Mouse (Mus musculus): Measurements from ENCODE around the gene Nfkb1.
A peak's percentile ranks its signal among the peaks of the same experiment; 100 is the strongest.

Gene Nfkb1

GRCm38 (mm10) chr3:135586060-135586459 lies 105.3 kb downstream of the Nfkb1 start:
- no peak for DNase-seq (ENCODE audit: low spot score)

- no peak for DNase-seq (ENCODE audit: low spot score)
Observed at GRCm38 (mm10) chr3:135585482-135585881, 105.9 kb downstream of the Nfkb1 start.

DNA sequence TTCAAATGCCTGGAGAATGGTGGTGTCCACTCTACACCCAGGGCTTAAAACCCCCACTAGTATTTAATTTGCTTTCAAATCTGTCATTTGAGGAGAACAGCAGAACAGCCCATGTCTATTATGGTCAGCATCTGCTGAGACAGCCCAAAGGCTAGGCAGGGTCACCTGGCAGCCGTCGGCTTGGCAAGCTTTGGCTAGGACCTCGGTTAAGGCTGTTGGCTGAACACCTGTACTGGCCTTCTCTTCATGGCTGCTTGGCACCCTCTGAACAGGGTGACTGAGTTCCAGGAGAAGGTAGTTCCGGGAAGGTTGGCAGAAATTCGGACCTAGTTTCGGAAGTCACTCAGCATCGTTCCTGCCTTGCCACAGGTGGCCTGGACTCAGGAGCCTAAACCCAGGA lies 109.1 kb downstream of the Nfkb1 start:
- no peak for DNase-seq (ENCODE audit: low spot score)

DNA sequence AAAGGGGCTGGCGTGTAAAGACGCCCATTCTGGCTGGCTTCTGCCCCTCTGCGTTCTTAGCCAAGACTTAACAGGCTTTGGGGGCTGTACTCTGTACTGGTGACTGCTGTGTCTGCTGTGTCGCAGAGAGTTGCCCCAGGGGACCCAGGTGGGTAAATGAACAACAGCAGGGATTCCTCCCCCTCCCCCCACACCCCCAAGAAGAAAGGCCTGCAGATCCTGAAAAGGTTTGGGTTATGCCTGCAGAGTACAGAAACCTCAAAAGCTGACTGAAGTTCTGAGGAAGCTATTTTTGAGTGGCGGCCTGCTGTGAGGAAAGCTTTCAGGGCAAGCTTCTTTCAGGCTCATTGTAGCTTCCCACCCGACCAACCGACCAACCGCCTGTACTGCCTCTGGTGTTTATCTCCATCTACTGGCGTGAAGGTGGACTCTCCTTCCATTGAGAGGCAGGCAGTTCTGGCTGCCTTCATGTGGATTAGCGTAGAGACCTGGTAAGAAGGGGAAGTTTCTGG lies 109.7 kb downstream of the Nfkb1 start:
- peak; percentile 34 for DNase-seq (ENCODE audit: low spot score)

DNA sequence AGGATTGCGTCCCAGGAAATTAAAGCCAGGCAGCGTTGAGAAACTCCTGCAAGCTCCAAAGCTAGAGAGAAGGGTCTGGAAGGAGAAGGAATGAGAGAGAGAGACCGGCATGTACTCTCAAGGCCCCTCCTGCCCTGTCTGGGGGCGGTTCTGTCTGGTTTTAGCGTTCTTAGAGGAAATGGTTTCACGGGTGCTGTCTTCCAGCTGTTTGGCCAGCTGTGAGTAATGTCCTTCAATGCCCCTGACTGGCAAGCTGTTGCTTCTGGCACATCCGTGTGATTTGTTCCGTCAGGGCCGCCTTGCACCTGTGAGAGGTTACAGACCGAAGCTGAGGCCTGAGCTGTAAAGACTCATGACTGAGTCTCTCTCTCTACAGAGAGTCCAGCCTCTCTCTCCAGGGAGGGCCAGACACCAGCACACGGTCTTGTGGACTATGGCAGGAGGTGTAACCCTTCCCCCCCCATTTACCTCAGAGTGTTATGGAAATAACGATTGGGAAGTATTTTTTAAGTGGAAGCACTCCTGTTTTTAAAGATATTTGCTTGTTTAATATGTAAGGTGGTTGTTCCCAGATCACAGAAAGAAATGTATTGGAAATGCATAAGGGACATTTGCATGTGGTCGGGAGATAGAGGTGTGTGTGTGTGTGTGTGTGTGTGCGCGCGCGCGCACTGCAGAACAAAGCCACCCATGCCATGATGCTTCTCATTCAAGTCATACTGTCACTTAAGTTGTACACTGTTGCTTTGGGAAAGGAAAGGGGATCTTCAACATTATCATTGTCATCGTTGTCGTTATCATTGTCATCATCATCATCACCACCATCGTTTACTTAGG lies 110.7 kb downstream of the Nfkb1 start:
- no peak for DNase-seq (ENCODE audit: low spot score)

DNA sequence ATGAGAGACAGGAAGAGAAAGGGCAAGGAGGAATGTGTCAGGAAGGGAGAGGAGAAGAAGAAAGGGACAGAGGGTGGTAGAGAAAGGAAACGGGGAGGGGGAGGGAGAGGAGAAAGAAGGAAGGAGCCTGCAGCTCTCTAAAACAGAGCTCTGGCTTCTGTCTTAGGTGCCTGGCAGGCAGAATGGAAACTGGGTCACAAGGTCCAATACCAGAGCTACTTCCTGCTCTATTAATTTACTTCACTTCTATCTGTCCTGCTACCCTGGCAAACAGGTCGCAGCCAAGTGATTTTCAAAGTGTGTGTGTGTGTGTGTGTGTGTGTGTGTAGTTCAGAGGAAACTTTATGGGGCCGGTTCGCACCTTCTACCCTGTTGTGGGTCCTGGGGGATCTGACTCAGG lies 112.2 kb downstream of the Nfkb1 start:
- DNase-seq (ENCODE audit: low spot score), result peak; percentile 68

GRCm38 (mm10) chr3:135578588-135579140 lies 112.7 kb downstream of the Nfkb1 start:
- peak; percentile 31 for DNase-seq (ENCODE audit: low spot score)

GRCm38 (mm10) chr3:135575126-135575525 lies 116.2 kb downstream of the Nfkb1 start:
- DNase-seq (ENCODE audit: low spot score), result peak; percentile 47

GRCm38 (mm10) chr3:135573051-135573450 lies 118.3 kb downstream of the Nfkb1 start:
- DNase-seq (ENCODE audit: low spot score), result no peak

GRCm38 (mm10) chr3:135571540-135571939 lies 119.8 kb downstream of the Nfkb1 start:
- DNase-seq (ENCODE audit: low spot score), result no peak

GRCm38 (mm10) chr3:135568633-135569032 lies 122.7 kb downstream of the Nfkb1 start:
- no peak for DNase-seq (ENCODE audit: low spot score)

GRCm38 (mm10) chr3:135567888-135568287 lies 123.5 kb downstream of the Nfkb1 start:
- DNase-seq (ENCODE audit: low spot score), result no peak

DNA sequence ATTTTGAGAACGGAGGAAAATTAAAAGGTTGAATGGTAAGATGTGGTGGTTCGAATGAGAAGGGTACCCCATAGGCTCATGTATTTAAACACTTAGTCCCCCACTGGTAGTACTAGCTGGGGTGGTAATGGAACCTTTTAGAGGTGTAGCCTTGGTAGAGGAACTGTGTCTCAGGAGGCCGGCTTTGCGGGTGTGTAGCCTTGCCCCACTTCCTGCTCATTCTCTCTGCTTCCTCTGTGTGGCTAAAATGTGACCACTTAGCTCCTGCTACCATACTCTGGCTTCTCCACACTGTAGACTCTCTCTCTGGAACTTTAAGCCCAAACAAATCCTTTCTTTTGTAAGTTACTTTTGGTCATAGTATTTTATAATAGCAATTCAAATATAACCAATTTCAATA lies 126.0 kb downstream of the Nfkb1 start:
- DNase-seq (ENCODE audit: low spot score), result no peak

DNA sequence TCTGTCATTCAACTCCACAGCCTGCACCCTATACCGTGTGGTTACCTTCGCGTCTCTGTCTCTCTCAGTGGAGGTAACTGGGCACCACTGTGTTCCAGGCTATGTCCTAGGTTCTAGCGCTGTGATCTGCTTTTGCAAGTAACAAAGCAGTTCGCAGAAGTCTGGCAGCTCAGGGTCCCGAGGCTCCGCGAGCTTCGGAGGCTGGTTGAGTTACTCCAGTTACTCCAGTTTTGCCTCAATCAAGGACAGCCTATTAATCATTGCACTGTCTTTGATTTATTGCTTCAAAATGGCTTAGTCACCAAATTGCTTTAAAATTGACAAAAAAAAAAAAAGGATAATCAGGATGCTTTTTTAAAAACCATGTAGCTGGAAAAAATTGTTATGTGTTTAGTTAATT lies 126.6 kb downstream of the Nfkb1 start:
- no peak for DNase-seq (ENCODE audit: low spot score)

DNA sequence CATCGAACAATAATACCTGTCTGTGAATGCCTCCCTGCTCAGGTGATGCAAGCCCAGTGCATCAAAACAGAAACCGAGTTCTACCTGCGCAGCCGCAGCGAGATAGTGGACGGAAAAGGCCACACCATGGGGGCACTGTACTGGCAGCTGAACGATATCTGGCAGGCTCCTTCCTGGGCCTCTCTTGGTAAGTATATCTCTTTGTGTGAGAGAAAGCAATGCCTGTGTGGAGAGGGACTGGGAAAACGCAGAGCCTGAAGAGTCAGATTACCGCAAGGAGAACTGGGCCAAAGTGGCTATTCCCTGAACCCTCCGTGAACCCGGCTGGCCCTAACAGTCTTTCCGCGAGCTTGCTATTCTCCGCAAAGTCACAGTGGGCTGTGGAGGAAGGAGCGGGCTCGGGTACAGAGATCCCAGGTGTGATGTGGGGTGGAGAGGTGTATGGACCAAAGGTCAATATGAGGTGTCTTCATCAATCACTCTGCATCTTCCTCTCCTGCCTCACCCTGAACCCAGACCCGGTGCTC lies 128.1 kb downstream of the Nfkb1 start:
- no peak for DNase-seq (ENCODE audit: low spot score)

DNA sequence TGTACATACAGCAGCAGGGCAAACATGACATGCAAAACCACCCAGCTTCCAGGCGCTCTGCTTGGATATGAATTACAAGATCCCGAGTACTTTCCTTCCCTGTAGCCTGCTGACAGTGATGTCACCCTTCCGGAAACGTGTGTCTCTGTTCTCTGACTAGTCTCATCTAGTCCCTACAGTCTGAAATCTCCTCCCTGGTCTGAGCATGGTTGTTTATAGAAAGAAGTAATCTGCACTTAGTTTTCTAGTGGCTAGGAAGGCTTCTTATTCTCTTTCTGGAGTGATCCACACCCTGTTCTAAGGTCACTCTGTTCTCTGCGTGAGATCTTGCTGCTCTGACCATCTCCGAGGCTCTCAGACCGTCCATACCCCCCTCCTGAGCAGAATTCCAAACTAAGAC lies 129.3 kb downstream of the Nfkb1 start:
- no peak for DNase-seq (ENCODE audit: low spot score)

DNA sequence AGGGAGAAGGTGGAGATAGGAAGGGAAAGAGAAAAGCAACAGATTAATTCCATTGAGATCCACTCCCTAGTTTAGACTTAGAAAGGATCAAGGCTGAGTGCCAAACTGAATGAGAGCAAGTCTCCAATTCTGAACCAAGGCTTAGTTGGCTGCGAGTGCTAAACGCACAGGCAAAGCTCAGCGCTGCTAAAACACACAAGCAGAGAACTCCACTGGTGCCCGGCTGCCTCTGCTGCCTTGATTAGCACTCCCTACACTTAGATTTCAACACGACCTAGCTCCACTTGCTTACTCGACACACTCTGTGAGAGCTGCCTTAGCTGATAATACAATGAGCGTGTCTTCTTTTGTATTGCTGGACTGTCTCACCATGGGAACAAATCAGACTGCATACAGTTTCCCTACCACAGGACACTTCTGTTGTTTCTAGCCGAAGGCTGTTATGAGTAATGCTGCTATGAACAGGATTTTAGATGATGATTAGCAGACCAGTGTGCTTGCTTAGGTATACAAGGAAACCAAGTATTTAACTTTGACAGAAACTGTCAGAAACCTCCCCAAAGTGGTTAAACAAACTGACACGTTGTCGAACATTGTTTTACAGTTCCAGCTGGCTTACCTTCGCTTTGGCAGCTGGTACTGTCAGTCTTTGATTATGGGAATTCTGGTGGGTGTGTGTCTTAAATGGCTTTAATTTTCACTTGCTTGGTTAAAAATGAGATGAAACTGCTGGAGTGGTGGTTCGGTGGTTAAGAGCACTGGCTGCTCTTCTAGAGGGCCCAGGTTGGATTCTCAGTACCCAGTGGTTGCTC lies 134.3 kb downstream of the Nfkb1 start:
- no peak for DNase-seq (ENCODE audit: low spot score)

GRCm38 (mm10) chr3:135556052-135556587 lies 135.2 kb downstream of the Nfkb1 start:
- DNase-seq (ENCODE audit: low spot score), result peak; percentile 15

DNA sequence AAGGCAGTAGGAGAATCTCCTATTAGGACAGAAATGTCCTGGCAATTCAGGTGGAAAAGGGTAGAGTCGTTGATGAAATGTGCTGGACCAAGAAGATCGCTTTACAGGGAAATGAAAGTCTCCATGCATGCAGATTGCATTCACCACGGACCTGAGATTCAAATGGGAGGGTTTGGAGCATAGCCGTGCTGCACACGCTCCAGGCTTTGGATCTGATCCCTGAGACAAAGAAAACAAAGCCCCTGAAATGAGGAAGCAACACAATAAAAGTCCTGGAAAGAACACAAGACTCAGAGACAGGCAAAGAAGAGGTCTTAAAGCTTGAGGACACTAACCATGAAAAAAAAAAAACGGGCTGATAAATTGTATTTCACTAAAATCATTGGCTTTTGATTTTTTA lies 136.2 kb downstream of the Nfkb1 start:
- DNase-seq (ENCODE audit: low spot score), result no peak

GRCm38 (mm10) chr3:135552874-135553273 lies 138.5 kb downstream of the Nfkb1 start:
- DNase-seq (ENCODE audit: low spot score), result no peak

DNA sequence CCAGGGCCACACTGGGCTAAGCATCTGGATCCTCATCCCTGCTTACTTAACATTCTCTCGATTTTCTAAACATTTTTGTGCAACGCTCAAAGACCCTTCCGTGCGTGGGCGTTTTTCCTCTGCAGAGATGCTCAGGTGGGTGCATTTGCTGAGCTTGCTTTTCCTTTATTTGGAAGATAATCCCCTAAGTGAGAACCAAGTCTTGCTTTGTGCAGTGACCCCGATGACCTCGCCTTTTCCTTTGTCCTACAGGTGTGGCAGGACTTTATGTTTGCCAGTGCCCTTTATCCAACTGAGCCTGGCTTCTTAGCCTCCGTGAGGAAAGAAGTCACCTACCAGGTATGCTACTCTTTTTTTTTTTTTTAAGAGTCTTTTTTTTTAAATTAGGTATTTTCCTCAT lies 144.0 kb downstream of the Nfkb1 start:
- DNase-seq (ENCODE audit: low spot score), result no peak
